Mouse (Mus musculus) ovary, postnatal 14 days (tissue): Measurements from ENCODE around the gene Dock8.

Experiments used
- DNase-seq: peaks from one replicate; pipeline ENCODE4 v3.0.0; 2022; ENCODE audit warnings: low spot score

The Dock8 gene

GRCm38 (mm10) chr19:25193751-25194150 is 194.4 kb downstream of the Dock8 start:
- no peak for DNase-seq

GRCm38 (mm10) chr19:25200081-25200860 is 200.9 kb downstream of the Dock8 start:
- no peak for DNase-seq

- no peak for DNase-seq
Measured at GRCm38 (mm10) chr19:25203077-25203476, 203.7 kb downstream of the Dock8 start.

DNA sequence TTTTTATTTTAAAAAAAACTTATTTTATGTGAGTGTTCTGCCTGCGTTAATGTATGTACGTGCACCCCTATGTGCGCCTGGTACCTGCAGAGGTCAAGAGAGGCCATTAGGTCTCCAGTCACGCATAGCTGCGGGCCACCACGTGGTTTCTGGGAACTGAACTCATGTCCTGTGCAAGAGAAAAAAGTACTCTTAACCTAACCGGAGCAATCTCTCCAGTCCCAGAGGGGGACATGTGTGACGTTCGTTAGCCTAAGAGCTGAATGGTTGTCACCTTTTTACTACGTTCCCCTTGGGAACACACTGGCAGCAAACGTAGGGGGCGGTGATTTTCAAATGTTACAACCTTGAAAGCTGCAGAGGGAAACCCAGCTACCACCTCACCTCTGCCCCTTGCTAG is 207.6 kb downstream of the Dock8 start:
- DNase-seq = no peak

DNA sequence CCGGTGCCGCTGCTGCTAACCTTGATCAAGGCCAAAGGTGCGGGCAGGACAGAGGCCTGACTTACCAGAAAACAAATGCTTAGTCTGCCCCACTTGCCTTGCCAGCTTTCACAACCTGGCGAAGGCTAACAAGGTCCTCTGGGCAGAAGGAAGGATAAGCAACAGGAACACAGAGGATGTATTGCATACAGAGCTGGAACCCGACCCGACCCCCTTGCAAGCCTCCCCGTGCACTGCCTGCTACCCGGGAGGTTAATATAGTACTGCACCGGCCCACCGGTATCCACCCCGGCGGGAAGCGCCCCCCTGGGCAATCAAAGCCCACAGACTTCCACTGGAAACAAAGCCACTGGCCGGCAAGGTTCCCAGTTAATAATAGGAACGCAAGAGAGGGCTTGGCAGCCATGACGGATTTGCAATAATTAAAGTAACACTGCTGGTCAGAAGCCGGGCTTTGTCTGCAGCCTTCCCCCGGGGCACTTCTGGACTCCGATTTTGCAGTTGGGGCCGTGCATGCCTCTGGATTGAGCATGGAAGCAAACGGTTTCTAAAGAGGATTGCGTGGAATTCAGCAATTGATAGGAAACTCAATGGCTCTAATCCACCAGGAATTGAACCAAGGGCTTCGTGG is 208.5 kb downstream of the Dock8 start:
- DNase-seq = no peak

DNA sequence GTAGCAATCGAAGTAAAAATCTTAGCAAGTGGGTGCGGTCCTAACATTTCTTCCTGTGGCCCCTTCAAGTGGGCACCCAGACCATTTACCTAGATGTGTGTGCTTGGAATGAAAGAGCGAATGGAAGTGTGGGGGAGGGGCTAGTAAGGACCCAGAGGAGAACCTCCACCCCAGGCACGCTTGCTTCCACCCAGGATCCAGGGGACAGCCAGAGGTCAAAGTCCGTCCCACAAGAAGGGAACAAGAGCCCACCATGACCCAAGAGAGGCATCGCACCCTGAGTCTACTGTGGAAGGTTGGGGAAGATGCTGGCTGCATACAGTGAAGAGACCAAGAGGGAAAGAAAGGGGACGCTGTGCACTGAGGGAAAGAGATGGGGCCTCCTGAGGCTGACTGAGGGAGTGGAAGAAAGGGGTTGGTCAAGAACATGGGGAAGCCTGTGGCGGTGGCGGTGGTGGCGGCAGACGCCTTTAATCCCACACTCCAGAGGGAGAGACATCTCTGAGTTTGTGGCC is 209.3 kb downstream of the Dock8 start:
- no peak for DNase-seq

- no peak for DNase-seq
Measured at GRCm38 (mm10) chr19:25220611-25221010, 221.3 kb downstream of the Dock8 start.

DNA sequence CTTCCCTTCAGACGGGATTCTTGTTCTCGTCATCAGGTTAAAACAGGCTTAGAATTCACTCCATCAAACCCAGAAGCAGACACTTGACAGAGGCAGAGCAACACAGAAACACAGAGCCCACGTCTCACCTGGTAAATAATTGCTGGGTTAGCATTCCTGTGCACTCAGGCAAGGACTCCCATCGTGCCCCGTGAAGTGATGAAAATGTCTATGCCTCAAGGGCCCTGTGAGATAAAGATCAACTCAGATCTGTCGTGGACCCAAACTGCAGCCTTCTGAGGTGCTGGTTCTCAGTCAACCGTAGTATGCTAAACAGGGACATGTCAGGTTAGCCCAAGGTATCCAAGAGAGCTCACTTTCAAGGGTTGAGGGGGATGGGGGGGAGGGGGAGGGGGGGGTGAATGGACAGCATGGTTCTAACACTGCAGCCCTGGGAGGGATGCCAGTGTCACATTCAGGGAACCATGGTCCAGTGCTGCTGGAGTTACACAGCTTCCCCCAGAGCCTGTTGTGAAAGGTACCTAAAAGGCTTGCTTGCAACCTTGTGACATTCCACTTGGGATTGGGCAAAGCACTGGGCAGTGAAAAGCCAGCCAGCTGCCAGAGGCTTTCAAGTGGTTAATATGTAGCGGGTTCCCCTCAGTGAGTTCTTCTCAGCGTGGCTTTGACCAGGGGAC is 222.8 kb downstream of the Dock8 start:
- DNase-seq = no peak

DNA sequence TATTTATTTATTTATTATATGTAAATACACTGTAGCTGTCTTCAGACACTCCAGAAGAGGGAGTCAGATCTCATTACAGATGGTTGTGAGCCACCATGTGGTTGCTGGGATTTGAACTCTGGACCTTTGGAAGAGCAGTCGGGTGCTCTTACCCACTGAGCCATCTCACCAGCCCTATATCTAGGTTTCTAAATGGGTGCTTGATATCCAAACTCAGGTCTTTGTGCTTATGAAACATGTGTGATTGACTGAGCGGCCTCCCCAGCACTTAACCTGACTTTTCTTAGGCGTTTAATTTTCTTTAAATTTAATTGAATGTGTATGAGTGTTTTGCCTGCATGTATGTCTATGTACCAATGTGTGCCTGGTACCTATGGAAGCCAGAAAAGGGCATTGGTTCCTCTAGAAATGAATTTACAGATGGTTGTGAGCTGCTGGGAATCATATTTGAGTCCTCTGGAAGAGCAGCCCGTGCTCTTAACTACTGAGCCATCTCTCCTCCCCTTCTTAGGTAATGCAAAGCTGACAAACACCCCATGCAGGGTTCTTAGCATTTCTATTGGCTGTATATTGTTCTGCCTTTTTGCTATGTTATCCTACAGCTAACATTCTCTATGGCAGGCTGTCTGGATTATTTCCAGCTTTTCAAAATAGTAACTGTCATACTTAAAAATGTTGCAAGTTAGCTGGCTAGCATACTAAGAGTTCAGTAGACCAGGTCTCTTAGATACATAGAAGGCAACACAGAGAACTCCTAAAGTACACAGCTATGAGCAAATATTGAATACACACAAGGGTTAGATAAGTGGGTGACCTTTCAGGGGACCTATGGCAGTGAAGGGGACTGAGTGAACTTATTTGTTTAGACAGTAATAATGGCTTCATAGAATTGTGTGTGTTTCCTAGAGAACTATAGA is 231.0 kb downstream of the Dock8 start:
- no peak for DNase-seq

GRCm38 (mm10) chr19:25230975-25231334 is 231.6 kb downstream of the Dock8 start:
- no peak for DNase-seq

DNA sequence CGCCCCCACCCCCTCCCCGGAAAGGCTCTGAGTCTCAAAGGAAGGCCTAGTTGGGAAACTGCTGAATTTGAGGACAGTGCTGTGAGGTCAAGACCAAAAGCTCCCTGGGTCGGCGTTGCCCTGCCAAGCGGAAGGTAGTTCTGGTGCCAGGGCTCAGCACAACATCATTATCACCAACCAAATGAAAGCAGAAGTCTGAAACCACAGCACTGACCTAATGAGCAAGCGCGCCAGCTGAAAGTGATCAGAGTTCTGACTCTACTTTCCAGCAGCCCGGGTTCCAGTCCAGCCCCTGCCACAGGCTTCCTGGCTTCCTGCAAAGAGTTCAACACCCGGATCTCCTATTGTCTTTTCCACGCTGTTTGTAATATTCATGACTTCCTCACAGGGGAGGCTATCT is 232.7 kb downstream of the Dock8 start:
- no peak for DNase-seq

DNA sequence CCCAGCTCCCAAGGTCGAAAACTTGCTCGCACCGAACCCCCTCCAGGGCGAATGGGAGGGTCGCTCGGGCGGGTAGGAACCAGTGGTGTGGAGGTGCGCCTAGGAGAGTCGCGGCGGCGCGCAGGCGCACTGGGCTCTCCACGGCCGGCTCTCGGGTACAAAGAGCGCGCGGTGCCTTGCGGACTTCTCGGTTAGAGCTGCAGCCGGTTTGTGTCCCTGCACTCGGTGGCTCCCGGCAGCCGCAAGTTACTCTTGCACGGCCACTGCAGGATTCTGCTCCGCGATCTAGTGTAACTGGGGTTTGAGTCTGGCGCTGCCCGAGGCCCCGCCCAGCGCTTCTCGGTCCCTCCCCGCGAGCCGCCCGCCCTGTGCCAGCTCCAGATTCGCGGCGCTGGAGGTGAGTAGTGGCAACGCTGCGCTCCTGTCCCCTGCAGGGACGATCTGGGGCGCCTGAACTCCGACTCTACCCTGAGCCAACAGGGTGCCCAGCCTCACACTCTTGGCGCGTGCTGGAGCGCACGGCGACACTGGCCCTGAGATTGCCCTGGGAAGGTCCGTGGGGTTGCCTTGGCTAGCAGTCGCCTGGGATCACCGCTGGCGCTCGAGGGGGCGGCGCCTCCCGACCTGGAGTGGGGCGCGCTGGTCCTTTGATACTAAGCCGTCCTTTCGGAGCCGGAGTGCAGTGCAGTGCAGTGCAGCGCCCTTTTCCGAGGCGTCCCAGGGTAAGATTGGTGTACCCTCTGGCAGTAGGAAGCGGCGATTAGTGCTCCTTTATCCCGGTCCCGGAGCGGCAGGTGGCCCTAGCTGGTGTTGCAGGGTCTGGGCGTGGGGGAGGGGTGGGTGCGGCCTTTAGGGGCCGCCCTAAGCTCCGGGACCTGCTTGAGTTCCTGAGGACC is 237.5 kb downstream of the Dock8 start, which contains the start of gene Kank1:
Gene Kank1 (plus strand): TSS at position 380 of the 896 bp plus-strand sequence.
- DNase-seq = peak; percentile 60

DNA sequence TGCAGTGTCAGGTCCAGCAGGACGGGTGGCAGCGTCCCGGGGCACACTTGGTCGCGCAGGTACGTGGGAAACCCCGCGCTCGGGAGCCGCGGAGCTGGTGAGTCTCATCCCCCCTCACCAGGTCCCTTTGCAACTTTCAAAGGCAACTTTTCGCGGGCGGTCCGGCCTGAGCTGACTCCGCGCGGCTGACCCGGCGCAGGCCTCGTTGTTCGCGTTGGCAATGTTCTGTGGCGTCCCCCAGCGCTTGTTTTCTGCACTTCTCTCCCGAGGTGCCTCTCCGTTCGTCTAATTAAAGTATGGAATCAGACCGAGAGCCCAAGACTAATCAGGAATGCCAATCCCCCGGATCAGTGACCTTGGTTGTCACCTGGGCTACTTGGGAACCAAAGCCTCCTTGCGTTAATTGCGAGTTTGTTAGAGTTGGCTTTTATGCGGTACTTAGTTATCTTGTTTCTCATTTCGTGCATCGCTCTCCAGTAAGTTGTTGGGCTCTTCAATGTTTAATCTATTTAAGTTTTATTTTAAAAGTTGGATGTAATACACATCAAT is 238.2 kb downstream of the Dock8 start:
- peak; percentile 55 for DNase-seq

DNA sequence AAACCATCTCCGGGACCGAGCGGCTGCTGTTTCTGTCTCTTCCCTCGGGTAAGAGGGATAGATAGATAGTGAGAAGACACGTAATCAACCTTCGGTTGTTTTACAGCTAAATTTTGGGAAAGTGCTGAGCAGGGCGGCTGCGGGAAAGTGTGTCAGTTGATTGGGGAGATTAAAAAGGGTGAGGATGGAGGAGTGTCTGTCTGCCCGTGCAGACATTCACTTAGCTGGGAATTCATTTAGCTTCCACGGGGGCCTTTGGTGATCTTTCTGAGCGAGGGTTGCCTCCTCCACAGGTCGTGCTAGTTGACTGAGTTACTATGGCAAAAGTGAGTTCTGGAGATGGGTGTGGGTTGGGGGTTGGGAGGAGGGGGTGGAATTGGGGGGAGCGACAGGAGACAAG is 238.8 kb downstream of the Dock8 start:
- DNase-seq = no peak

DNA sequence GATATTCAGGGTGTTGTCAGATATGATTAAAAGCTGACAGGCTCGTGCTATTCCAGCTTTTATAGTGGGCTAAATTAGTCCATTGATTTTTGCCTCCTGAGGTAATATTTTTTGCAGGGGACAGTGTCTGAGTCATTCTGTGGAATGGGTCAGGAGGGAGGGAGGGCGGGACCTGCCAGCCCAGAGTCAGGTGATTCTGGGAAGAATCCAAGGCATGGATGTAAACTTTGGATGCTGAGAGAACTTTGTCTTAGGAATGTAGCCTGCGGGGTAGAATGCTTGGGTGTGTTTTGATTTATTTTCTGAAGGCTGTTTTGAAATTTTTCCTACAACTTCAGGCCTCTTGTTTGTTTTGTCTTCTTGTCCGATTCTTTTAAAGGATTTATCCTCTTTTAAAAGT is 244.2 kb downstream of the Dock8 start:
- no peak for DNase-seq

- DNase-seq = no peak
Measured at GRCm38 (mm10) chr19:25246062-25246461, 246.7 kb downstream of the Dock8 start.

- DNase-seq = no peak
Measured at GRCm38 (mm10) chr19:25247858-25248552, 248.7 kb downstream of the Dock8 start.

GRCm38 (mm10) chr19:25249230-25249629 is 249.9 kb downstream of the Dock8 start:
- DNase-seq = no peak

GRCm38 (mm10) chr19:25251610-25252140 is 252.3 kb downstream of the Dock8 start:
- DNase-seq = no peak
